Comparison of ENCODE assay signal across 9 mouse cellular contexts in genomic region chr9:27728652-27729557, GRCm38 (mm10).
A peak's percentile ranks its signal among the peaks of the same experiment; 100 is the strongest.
DNase-seq lines count a peak whose midpoint lies in the region; ATAC-seq and TF ChIP-seq lines count a peak whose summit lies in the region.
"Had no signal": no experiment of that assay in that cellular context is flagged by ENCODE, and none has a peak within 500 bp of the region (broad histone marks: within the 10 kb centered on the region; RNA-seq: fewer than 3 reads in every experiment).

No protein-coding gene starts in this region.

- peak overlapping the region; percentile 53 for H3K4me2 ChIP-seq in heart, embryonic 12.5 days
- H3K4me2 ChIP-seq in neural tube, embryonic 11.5 days (ENCODE audit: low read depth): peak overlapping the region; percentile 29

- no peak overlapping the region for H3K4me3 ChIP-seq in heart, embryonic 12.5 days
- peak overlapping the region; percentile 23; the same call in 1 of the 2 replicates for H3K4me3 ChIP-seq in left cerebral cortex, adult 2 months
- H3K4me3 ChIP-seq in neural tube, embryonic 11.5 days (ENCODE audit: low read depth, low read length): no peak overlapping the region
- H3K4me3 ChIP-seq: erythroblast, embryonic 14.5 days had no signal

- TF ChIP-seq POLR2A in brain, embryonic 14.5 days (IDR thresholded peaks at IDR 0.05; ENCODE audit: borderline replicate concordance, extremely low read depth, insufficient read depth, insufficient read length, poor library complexity, severe bottlenecking): no peak

- 9% methylated on average over 13 of the region's 13 CpGs for WGBS in heart, embryonic 12.5 days
- 8% methylated on average over 13 of the region's 13 CpGs for WGBS in neural tube, embryonic 11.5 days

- intact Hi-C loops in heart, postnatal 25 days (cut with DNase I): no loop called here
- intact Hi-C loops in left cerebral cortex, adult 2 months (cut with DNase I): no loop called here

- peaks cover 10% of the 10 kb centered on the region; the same call in 1 of the 2 replicates for H3K27me3 ChIP-seq in heart, embryonic 12.5 days (replicated peaks)
- no peaks in the 10 kb centered on the region for H3K27me3 ChIP-seq in neural tube, embryonic 11.5 days (ENCODE audit: control insufficient read depth, insufficient read depth, low read length)

- H3K36me3 ChIP-seq in heart, embryonic 12.5 days: no peaks in the 10 kb centered on the region
- H3K36me3 ChIP-seq in neural tube, embryonic 11.5 days (ENCODE audit: control insufficient read depth, insufficient read depth, low read length): no peaks in the 10 kb centered on the region

- peaks cover 8% of the 10 kb centered on the region for H3K4me1 ChIP-seq in heart, embryonic 12.5 days (replicated peaks)
- peaks cover 4% of the 10 kb centered on the region; the same call in 1 of the 2 replicates for H3K4me1 ChIP-seq in neural tube, embryonic 11.5 days (ENCODE audit: control insufficient read depth, insufficient read depth, low read length)

- no peak overlapping the region; the same call in 1 of the 2 replicates for H3K27ac ChIP-seq in heart, embryonic 12.5 days (ENCODE audit: poor library complexity, severe bottlenecking)
- H3K27ac ChIP-seq in left cerebral cortex, adult 2 months: peak overlapping the region; percentile 65
- no peak overlapping the region for H3K27ac ChIP-seq in neural tube, embryonic 11.5 days (ENCODE audit: low read depth, low read length)

- ATAC-seq in heart, embryonic 12.5 days (ENCODE audit: insufficient number of reproducible peaks, low FRiP score): no peak; the same call in 1 of the 2 replicates
- ATAC-seq in neural tube, embryonic 11.5 days (ENCODE audit: insufficient read depth, low FRiP score, low TSS enrichment): peak; percentile 38; the same call in 1 of the 2 replicates

- TF ChIP-seq CTCF in brain, embryonic 14.5 days (IDR thresholded peaks at IDR 0.05; ENCODE audit: borderline replicate concordance, extremely low read depth, insufficient read depth, insufficient read length): no peak
- no peak for TF ChIP-seq CTCF in left cerebral cortex, adult 2 months (IDR thresholded peaks at IDR 0.05)

- H3K9me3 ChIP-seq in heart, embryonic 12.5 days (replicated peaks): no peaks in the 10 kb centered on the region
- H3K9me3 ChIP-seq in neural tube, embryonic 11.5 days (ENCODE audit: control insufficient read depth, low read length): no peaks in the 10 kb centered on the region

- DNase-seq in heart, postnatal 25 days (ENCODE audit: low spot score): no peak
- peak; percentile 93 for DNase-seq in brain, embryonic 14.5 days (ENCODE audit: low read depth)
- peak; percentile 75 to 78 for DNase-seq in frontal cortex, postnatal 14 days (ENCODE audit: low spot score in 2 of 2)
- peak; percentile 73 to 81 for DNase-seq in left cerebral cortex, adult 2 months (ENCODE audit: extremely low spot score in 1 of 2, low spot score in 2 of 2)
- DNase-seq in neural tube, embryonic 11.5 days (ENCODE audit: low spot score): peak; percentile 46
- DNase-seq in spleen, postnatal 14 days (ENCODE audit: low spot score in 2 of 2): no peak
- no peak for DNase-seq in T-cell, adult 2 months (ENCODE audit: low spot score)

- H3K9ac ChIP-seq in heart, embryonic 12.5 days: 0 out of 2 replicates have a peak overlapping the region, but pooled peaks have one; percentile 51
- H3K9ac ChIP-seq in neural tube, embryonic 11.5 days (ENCODE audit: low read length): peak overlapping the region; percentile 42

Comparison
In these comparisons a context has a peak if more than half of its experiments do, and no peak if none do; other contexts are left out.
1. DNase-seq: peak in brain, embryonic 14.5 days (single experiment), frontal cortex, postnatal 14 days (2 of 2), left cerebral cortex, adult 2 months (2 of 2) and neural tube, embryonic 11.5 days (single experiment); none in heart, postnatal 25 days (single experiment), spleen, postnatal 14 days (0 of 2) and T-cell, adult 2 months (single experiment).